Mouse (Mus musculus): ENCODE results near the gene Plekha1. TPM values are rescaled to one million over a fixed set of nuclear protein-coding genes. Genes with fewer than 3 reads are reported as not detected.
A peak's percentile ranks its signal among the peaks of the same experiment; 100 is the strongest.

The Plekha1 gene
- total RNA-seq, 4 experiments from 2014 or later = 36.3 to 39.0 (median 38.1) TPM

DNA sequence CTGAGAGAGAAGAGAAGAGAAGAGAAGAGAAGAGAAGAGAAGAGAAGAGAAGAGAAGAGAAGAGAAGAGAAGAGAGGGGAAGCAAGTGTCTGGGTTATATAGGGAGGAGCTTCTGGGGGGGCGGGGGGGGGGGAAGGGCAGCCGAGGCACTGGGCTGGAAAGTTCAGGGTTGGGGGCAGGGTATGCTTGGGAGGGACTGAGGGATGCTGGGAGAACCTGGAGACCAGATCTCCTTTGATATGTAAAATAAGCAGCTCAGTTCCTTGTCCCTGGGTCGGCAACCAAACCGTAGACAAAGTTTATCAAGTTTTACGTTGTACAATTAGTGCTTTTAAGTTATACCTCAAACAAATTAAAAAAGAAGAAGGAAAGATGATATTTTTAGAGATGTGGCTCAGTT lies 5.6 kb upstream of the Plekha1 start:
- no peak for DNase-seq (ENCODE audit: low spot score)

DNA sequence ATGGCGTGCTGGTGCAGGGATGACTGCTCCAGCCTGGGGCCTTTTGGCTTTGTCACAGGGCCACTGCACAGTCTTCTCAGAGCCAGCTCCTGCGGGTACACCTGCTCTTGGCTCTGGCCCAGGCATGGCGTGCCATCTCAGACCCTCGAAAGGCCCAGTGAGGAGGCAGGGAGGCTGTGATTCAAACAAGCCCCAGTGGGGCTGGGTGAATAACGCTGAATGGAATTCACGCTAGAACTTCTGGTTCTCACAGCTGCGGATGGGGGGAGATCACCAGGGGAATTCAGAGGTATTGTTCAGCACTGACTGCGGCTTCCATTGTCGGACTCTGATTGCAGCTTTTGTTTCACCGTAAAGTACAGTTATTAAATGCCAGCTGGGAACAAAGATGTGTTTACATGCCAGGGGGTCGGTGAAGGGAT lies 4.8 kb upstream of the Plekha1 start:
- no peak for DNase-seq (ENCODE audit: low spot score)

DNA sequence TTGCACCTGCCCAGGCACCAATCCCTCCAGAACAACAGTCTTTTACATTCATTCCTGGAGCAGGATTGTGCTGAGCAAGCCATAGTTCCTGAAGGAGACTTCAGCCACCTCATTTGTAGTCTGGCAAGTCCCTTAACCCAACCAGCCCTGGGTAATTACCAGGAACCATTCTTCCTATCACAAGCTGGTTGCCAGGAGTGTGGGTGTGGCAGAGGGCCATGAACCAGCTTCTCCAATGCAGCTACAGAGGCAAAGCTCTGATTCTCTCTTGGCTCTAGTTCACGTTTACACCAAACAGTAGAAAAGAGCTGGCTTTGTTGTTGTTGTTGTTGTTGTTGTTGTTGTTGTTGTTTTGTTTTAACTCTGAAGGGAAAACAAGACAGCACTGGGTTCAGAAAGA lies 3.1 kb upstream of the Plekha1 start:
- DNase-seq (ENCODE audit: low spot score) = no peak

- DNase-seq (ENCODE audit: low spot score) = no peak
These were observed 845 bp upstream of the Plekha1 start for GRCm38 (mm10) chr7:130864711-130865110.

DNA sequence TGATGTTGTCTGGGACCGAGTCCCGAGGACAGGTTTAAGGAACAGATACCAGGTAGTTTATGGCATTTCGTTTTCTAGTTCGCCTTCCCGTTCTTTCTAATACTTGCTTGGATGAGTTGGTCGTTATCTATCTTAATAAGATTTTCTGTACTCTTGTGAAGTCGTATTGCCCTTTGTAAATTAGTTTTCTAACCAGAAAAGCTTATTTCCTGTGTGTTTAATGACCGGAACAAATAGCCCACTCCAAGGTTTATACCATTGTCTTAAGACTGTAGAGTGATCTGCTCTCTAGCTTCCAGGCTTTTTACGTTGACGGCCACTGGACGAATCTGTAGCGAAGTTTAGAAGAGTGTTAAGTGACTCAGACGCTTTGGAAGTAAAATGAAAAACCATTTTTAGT lies 1.1 kb downstream of the Plekha1 start:
- DNase-seq (ENCODE audit: low spot score) = no peak

GRCm38 (mm10) chr7:130867256-130867655 lies 1.7 kb downstream of the Plekha1 start:
- DNase-seq (ENCODE audit: low spot score) = no peak

DNA sequence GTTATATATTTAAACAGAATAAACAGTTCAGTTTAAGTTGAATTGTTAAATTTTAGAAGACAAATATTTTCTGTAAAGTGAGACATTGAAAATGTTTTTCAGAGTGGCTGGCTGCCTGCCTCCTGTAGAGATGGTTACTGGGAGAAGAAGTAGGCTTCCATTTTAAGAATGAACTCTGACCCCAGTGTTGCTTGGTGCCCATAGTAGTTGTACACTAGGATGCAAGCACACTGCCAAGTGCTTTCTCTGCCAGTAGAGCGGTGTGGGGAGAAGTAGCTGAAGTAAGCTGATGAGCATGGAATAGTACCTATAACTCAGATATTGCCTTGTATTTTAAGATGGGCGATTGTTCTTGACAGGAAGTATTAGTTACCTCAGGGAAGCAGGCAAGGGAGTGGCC lies 18.6 kb downstream of the Plekha1 start:
- no peak for DNase-seq (ENCODE audit: low spot score)

GRCm38 (mm10) chr7:130886246-130886645 lies 20.7 kb downstream of the Plekha1 start:
- DNase-seq (ENCODE audit: low spot score) = no peak

DNA sequence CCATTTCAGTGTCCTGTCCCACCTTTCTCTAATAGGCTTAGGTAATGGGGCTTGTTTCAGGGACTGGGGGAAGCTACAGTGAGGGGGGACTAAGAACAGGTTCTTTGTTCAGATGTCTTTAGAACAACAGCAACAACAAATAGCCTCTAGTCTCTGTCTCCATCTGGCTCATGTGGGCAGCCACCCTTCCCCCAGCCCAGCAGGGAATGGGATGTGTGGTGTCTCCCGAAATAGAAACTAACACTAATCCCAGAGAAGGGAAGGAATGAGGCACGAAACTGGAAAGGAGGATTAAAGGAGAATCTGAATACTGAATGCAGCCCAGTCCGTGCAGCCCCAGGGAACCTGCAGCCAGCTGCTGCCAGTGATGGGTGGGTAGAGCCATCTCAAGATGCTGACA lies 22.4 kb downstream of the Plekha1 start:
- no peak for DNase-seq (ENCODE audit: low spot score)

DNA sequence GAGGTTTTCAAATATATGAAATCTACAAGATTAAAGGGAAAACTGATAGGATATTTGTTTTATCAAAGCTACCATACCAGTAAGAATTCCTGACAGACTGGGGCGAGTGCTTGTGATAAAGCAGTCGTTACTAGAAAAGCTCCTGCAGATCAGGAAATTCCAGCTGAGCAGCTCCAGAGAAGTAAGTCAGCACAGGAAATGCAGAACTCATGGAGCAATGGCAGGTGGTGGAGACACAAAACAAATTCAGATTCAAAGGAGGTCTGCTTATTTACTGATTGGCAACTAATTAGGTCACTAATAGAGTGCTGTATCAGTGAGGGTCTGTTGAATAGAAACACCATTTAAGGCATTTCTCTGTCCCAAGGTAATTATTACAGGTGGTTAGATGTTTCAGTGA lies 25.3 kb downstream of the Plekha1 start:
- DNase-seq (ENCODE audit: low spot score) = no peak

DNA sequence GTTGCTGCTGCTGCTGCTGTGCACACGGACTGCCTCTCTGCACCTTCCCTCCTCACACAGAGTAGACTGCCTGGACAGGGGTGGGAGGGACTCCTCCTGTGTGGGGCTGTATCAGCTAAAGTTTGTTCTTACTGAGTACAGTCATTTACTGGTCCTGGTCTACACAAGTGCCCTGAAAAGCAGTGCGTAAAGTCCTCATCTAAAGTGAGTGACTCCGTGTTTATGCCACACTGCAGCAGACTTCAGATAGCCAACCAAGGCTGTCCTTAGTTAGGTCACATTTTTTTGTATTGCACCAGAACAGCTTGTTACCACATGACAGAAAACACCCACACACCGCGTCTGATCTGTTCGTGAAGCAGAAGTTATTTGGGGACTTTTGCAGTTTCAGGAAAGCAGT lies 27.4 kb downstream of the Plekha1 start:
- DNase-seq (ENCODE audit: low spot score) = peak; percentile 58

DNA sequence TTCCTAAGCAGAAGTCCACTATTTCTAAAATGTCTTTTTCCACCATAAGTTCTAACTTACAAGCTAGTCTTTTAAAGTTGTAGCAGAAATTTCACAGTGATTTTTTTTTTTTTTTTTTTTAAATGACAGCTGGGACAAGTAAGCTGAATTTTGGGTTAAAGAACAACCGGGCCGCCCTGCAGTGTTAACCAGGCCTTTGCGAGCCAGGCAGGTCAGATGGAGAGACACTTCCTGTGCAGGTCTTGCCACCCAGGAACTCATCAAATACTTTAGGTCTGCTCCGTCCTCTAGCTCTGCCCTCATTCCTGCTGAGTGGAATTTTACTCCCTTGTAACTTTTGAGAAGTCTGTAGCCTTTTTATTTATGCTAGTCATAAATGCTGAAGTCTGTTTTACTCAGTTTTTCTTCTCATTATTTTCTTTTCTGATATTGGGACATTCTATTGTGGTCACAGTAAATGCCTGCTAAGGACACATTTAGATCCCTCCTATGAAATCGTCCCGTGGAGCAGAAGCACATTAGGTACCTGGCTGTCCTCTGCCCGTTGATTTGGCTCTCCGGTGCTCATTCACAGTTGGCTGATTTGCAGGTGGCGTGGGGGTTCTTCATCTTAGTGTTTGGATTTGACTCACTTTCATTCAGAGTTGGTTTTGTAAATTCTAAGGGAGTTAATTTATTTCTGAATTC lies 29.5 kb downstream of the Plekha1 start:
- DNase-seq (ENCODE audit: low spot score) = no peak

DNA sequence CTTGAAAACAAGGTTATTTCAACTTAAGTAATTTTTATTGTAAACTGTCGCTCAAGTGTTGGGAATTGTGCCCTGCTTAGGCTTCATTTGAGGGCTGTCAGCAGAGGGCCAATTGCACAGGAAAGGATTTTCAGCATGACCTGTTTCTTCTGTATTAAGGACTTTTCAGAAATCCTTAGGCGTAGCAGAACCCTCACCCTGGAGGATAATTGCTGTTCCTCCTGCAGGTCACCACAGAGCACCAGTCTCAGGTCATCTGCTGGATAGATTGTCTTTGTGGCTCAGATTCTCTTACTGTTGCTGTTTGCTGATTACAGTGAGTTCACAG lies 30.0 kb downstream of the Plekha1 start:
- DNase-seq (ENCODE audit: low spot score) = no peak

- no peak for DNase-seq (ENCODE audit: low spot score)
These were observed 30.5 kb downstream of the Plekha1 start for GRCm38 (mm10) chr7:130896064-130896463.

DNA sequence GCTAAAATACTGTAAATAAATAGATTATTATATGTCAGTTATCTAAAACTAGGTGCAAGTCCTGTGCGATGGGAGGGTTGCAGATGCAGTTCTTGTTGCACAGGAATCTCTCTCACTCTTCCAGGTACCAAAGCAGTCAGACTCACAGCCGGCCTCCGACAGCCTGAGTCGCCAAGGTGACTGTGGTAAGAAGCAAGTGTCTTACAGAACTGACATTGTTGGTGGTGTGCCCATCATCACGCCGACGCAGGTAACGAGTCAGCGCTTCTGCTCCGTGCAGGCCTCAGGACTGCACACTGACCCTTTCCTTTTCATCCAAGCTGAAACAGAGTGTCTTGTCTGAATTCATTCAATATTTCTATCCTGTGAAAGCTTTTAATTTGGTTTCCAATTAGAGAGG lies 31.6 kb downstream of the Plekha1 start:
- no peak for DNase-seq (ENCODE audit: low spot score)

- DNase-seq (ENCODE audit: low spot score) = no peak
These were observed 32.8 kb downstream of the Plekha1 start for GRCm38 (mm10) chr7:130898373-130898772.

DNA sequence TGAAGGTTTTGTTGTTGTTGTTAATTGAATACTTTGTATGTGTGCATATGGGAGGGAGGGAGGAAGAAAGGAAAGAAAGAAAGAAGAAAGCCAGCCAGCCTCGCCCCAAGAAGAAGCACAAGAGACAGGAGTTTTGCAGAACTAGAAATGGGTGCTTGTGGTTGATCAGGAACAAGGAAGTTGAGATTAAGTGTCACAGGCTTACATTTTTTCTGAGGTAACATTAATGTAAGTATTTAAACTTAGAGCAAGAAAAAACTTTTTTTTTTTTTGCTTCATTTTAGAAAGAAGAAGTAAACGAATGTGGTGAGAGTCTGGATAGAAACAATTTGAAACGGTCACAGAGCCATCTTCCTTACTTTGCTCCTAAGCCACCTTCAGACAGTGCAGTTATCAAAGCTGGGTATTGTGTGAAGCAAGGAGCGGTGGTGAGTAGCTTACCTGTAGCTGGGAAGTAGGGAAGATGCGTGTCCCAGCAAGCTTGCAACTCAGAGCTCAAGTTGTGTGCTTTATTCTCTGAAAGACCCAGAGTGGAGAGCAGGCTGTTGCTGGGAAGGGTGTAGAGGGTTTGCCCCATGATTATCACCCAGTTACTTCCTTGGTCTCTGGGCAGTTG lies 34.8 kb downstream of the Plekha1 start:
- DNase-seq (ENCODE audit: low spot score) = no peak

DNA sequence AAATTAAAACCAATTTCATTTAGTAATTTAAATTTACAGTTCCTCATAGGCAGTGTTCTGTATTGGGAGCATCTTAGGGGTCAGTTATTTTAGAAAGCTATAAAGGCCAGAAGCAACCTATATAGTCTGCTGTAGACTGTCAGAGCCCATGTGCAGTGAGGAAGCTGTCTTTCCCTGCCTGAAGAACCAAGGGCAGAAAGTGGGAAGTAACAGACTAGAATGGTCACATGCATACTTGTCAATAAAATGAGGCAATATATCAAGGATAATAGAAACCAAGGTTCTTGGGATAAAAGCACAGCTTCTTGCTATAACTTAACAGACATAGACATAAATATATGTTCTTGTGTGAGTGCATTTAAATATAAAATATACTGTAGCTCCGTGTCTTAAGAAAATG lies 37.4 kb downstream of the Plekha1 start:
- DNase-seq (ENCODE audit: low spot score) = no peak

GRCm38 (mm10) chr7:130903505-130904074 lies 38.0 kb downstream of the Plekha1 start:
- no peak for DNase-seq (ENCODE audit: low spot score)

- DNase-seq (ENCODE audit: low spot score) = no peak
These were observed 39.2 kb downstream of the Plekha1 start for GRCm38 (mm10) chr7:130904571-130905365.

- DNase-seq (ENCODE audit: low spot score) = no peak
These were observed 45.3 kb downstream of the Plekha1 start for GRCm38 (mm10) chr7:130910841-130911240.

GRCm38 (mm10) chr7:130914693-130915363 lies 49.3 kb downstream of the Plekha1 start:
- peak; percentile 65 for DNase-seq (ENCODE audit: low spot score)
